Mouse (Mus musculus) midbrain, embryonic 10.5 days (tissue): Measurements from ENCODE around the gene Gfra4. TPM values are rescaled to one million over a fixed set of nuclear protein-coding genes. Genes with fewer than 3 reads are reported as not detected.
"Not testable (repeated sequence)": the region's sequence is repeated elsewhere in the genome, so short reads cannot be mapped to it uniquely, and the experiment has no call there.

Experiments
- DNase-seq: peaks from one replicate; pipeline ENCODE4 v3.0.0-alpha.2; 2017; ENCODE audit warnings: low spot score
- H3K27ac ChIP-seq: fragments of 300-500 bp; sonication (generic); replicated peaks from 2 replicates; pipeline ENCODE4 v1.5.1; 2016; ENCODE audit warnings: mild to moderate bottlenecking
- H3K27me3 ChIP-seq: fragments of 300-500 bp; sonication (generic); 2 replicates; pipeline ENCODE4 v1.6.1; 2016; ENCODE audit warnings: low read depth, mild to moderate bottlenecking; ENCODE audit not compliant: poor library complexity, severe bottlenecking
- H3K36me3 ChIP-seq: fragments of 300-500 bp; sonication (generic); 2 replicates; pipeline ENCODE4 v1.6.1; 2016; ENCODE audit warnings: mild to moderate bottlenecking, moderate library complexity
- H3K4me1 ChIP-seq: fragments of 300-500 bp; sonication (generic); 2 replicates; pipeline ENCODE4 v1.6.1; 2016
- H3K4me3 ChIP-seq: fragments of 300-500 bp; sonication (generic); 2 replicates; pipeline ENCODE4 v1.5.1; 2016; ENCODE audit warnings: mild to moderate bottlenecking, moderate library complexity
- H3K9me3 ChIP-seq: fragments of 300-500 bp; sonication (generic); replicated peaks from 2 replicates; pipeline ENCODE4 v1.6.1; 2016; ENCODE audit warnings: mild to moderate bottlenecking
- WGBS: fragments of 180-500 bp; shearing (Covaris S2); methylation state at CpG from one replicate; pipeline ENCODE4 v1.1.7; 2016; 5-methylcytosine and 5-hydroxymethylcytosine counted together
- polyA plus RNA-seq: library from polyadenylated mRNA; unstranded; fragments of >200 nt; fragmentation: Nextera tagmentation; extraction: Ambion mirVana; gene quantifications from 2 replicates; pipeline ENCODE4 v1.2.1, GENCODE M21; 2016

The Gfra4 gene
- polyA plus RNA-seq, 1 experiment from 2014 or later: 3.6 TPM

- DNase-seq: peak; percentile 47
- Histone ChIP-seq H3K9me3 (no peaks in the 10 kb centered on the region), H3K27me3 (peaks cover 58% of the 10 kb centered on the region), H3K27ac (peak overlapping the region; percentile 69; the same call in 1 of the 2 replicates), H3K4me1 (peaks cover 19% of the 10 kb centered on the region), H3K36me3 (no peaks in the 10 kb centered on the region), H3K4me3 (peak overlapping the region; percentile 66)
- WGBS: 3% methylated on average over 112 of the region's 115 CpGs
These were observed 1.7 kb downstream of the Gfra4 start for GRCm38 (mm10) chr2:131040854-131041825.

GRCm38 (mm10) chr2:131038675-131039074 is 4.2 kb downstream of the Gfra4 start:
- Histone ChIP-seq H3K4me1 (peaks cover 14% of the 10 kb centered on the region), H3K36me3 (no peaks in the 10 kb centered on the region), H3K4me3 (no peak overlapping the region), H3K9me3 (no peaks in the 10 kb centered on the region), H3K27ac (no peak overlapping the region), H3K27me3 (peaks cover 55% of the 10 kb centered on the region)
- WGBS: 87% methylated on average over 5 of the region's 5 CpGs
- no peak for DNase-seq

- WGBS: 92% methylated on average over 6 of the region's 6 CpGs
- Histone ChIP-seq H3K36me3 (no peaks in the 10 kb centered on the region), H3K4me3 (no peak overlapping the region), H3K9me3 (no peaks in the 10 kb centered on the region), H3K27ac (no peak overlapping the region), H3K4me1 (peaks cover 14% of the 10 kb centered on the region), H3K27me3 (peaks cover 50% of the 10 kb centered on the region)
- DNase-seq: no peak
These were observed 4.7 kb downstream of the Gfra4 start for GRCm38 (mm10) chr2:131038197-131038596.

GRCm38 (mm10) chr2:131037226-131037990 is 5.5 kb downstream of the Gfra4 start:
- Histone ChIP-seq H3K27ac (no peak overlapping the region), H3K4me1 (peaks cover 14% of the 10 kb centered on the region), H3K4me3 (no peak overlapping the region), H3K27me3 (peaks cover 42% of the 10 kb centered on the region), H3K9me3 (no peaks in the 10 kb centered on the region), H3K36me3 (no peaks in the 10 kb centered on the region)
- 81% methylated on average over 17 of the region's 17 CpGs for WGBS
- no peak for DNase-seq

GRCm38 (mm10) chr2:131036757-131037156 is 6.1 kb downstream of the Gfra4 start:
- Histone ChIP-seq H3K9me3 (no peaks in the 10 kb centered on the region), H3K36me3 (no peaks in the 10 kb centered on the region), H3K27me3 (peaks cover 36% of the 10 kb centered on the region), H3K27ac (no peak overlapping the region), H3K4me1 (peaks cover 13% of the 10 kb centered on the region), H3K4me3 (no peak overlapping the region)
- DNase-seq: no peak

- H3K36me3 ChIP-seq: no peaks in the 10 kb centered on the region
- no peak for DNase-seq
- peaks cover 32% of the 10 kb centered on the region for H3K27me3 ChIP-seq
- no peak overlapping the region for H3K27ac ChIP-seq
- H3K4me3 ChIP-seq: no peak overlapping the region
- WGBS: 98% methylated on average over 2 of the region's 2 CpGs
- H3K9me3 ChIP-seq: no peaks in the 10 kb centered on the region
- peaks cover 9% of the 10 kb centered on the region for H3K4me1 ChIP-seq
These were observed 6.5 kb downstream of the Gfra4 start for GRCm38 (mm10) chr2:131036343-131036742.

GRCm38 (mm10) chr2:131031406-131031805 is 11.5 kb downstream of the Gfra4 start:
- H3K9me3 ChIP-seq, H3K4me3 ChIP-seq: not testable (repeated sequence)
- 79% methylated on average over 1 of the region's 1 CpGs for WGBS

GRCm38 (mm10) chr2:131030998-131031397 is 11.9 kb downstream of the Gfra4 start:
- Histone ChIP-seq H3K9me3 (no peaks in the 10 kb centered on the region), H3K27ac (no peak overlapping the region), H3K27me3 (no peaks in the 10 kb centered on the region), H3K36me3 (peaks cover 5% of the 10 kb centered on the region; the same call in 1 of the 2 replicates), H3K4me3 (no peak overlapping the region), H3K4me1 (peaks cover 4% of the 10 kb centered on the region; the same call in 1 of the 2 replicates)
- 84% methylated on average over 1 of the region's 1 CpGs for WGBS
- DNase-seq: no peak

More at GRCm38 (mm10) chr2:131031406-131031805, 11.5 kb downstream of the Gfra4 start:
- not testable (repeated sequence) for H3K36me3 ChIP-seq, H3K4me1 ChIP-seq, H3K27me3 ChIP-seq, DNase-seq, H3K27ac ChIP-seq

- 89% methylated on average over 2 of the region's 2 CpGs for WGBS
- H3K4me3 ChIP-seq: no peak overlapping the region
- H3K4me1 ChIP-seq: peaks cover 4% of the 10 kb centered on the region; the same call in 1 of the 2 replicates
These were observed 12.3 kb downstream of the Gfra4 start for GRCm38 (mm10) chr2:131030561-131030960.

GRCm38 (mm10) chr2:131029065-131029935 is 13.6 kb downstream of the Gfra4 start:
- Histone ChIP-seq H3K36me3 (peaks cover 15% of the 10 kb centered on the region), H3K27me3 (no peaks in the 10 kb centered on the region), H3K4me3 (no peak overlapping the region), H3K9me3 (no peaks in the 10 kb centered on the region), H3K27ac (no peak overlapping the region), H3K4me1 (peaks cover 4% of the 10 kb centered on the region; the same call in 1 of the 2 replicates)
- no peak for DNase-seq
- WGBS: 80% methylated on average over 9 of the region's 9 CpGs

More at GRCm38 (mm10) chr2:131030561-131030960, 12.3 kb downstream of the Gfra4 start:
- DNase-seq: no peak
- H3K9me3 ChIP-seq: no peaks in the 10 kb centered on the region
- H3K36me3 ChIP-seq: peaks cover 9% of the 10 kb centered on the region; the same call in 1 of the 2 replicates
- H3K27ac ChIP-seq: no peak overlapping the region
- no peaks in the 10 kb centered on the region for H3K27me3 ChIP-seq

- H3K27me3 ChIP-seq: no peaks in the 10 kb centered on the region
- H3K27ac ChIP-seq: no peak overlapping the region
- 92% methylated on average over 3 of the region's 3 CpGs for WGBS
- H3K4me3 ChIP-seq: no peak overlapping the region
- no peak for DNase-seq
- peaks cover 4% of the 10 kb centered on the region; the same call in 1 of the 2 replicates for H3K4me1 ChIP-seq
- peaks cover 36% of the 10 kb centered on the region for H3K36me3 ChIP-seq
- no peaks in the 10 kb centered on the region for H3K9me3 ChIP-seq
These were observed 15.9 kb downstream of the Gfra4 start for GRCm38 (mm10) chr2:131026941-131027340.

GRCm38 (mm10) chr2:131025230-131025629 is 17.7 kb downstream of the Gfra4 start:
- H3K9me3 ChIP-seq: no peaks in the 10 kb centered on the region
- WGBS: 91% methylated on average over 2 of the region's 2 CpGs
- H3K27me3 ChIP-seq: no peaks in the 10 kb centered on the region
- H3K36me3 ChIP-seq: peaks cover 49% of the 10 kb centered on the region
- no peak overlapping the region for H3K4me3 ChIP-seq
- H3K27ac ChIP-seq: no peak overlapping the region
- peaks cover 4% of the 10 kb centered on the region; the same call in 1 of the 2 replicates for H3K4me1 ChIP-seq
- DNase-seq: no peak
